Mouse (Mus musculus): ENCODE measurements around the gene Rab5c.

The Rab5c gene

GRCm38 (mm10) chr11:100738066-100738604 lies at the start of gene Rab5c:
TSS of gene Rab5c (minus strand) at chr11:100738215.
- peak; percentile 98 for DNase-seq

- DNase-seq: no peak
Observed at GRCm38 (mm10) chr11:100785774-100786173, 47.8 kb upstream of the Rab5c start.

- peak; percentile 31 for DNase-seq
Observed at GRCm38 (mm10) chr11:100784286-100784685, 46.3 kb upstream of the Rab5c start.

GRCm38 (mm10) chr11:100782568-100782967 lies 44.6 kb upstream of the Rab5c start:
- DNase-seq: no peak

GRCm38 (mm10) chr11:100781763-100782475 lies 43.9 kb upstream of the Rab5c start:
- DNase-seq: no peak

GRCm38 (mm10) chr11:100780247-100780646 lies 42.2 kb upstream of the Rab5c start:
- DNase-seq: no peak

GRCm38 (mm10) chr11:100778069-100778468 lies 40.1 kb upstream of the Rab5c start:
- DNase-seq: no peak

GRCm38 (mm10) chr11:100775921-100776320 lies 37.9 kb upstream of the Rab5c start:
- no peak for DNase-seq

- no peak for DNase-seq
Observed at GRCm38 (mm10) chr11:100774261-100774660, 36.2 kb upstream of the Rab5c start.

- DNase-seq: peak; percentile 60
Observed at GRCm38 (mm10) chr11:100770646-100771408, 32.8 kb upstream of the Rab5c start, which contains the start of gene Ghdc. TSS of gene Ghdc (minus strand) at chr11:100770957.

- DNase-seq: no peak
Observed at GRCm38 (mm10) chr11:100769980-100770379, 32.0 kb upstream of the Rab5c start.

- no peak for DNase-seq
Observed at GRCm38 (mm10) chr11:100767871-100768270, 29.9 kb upstream of the Rab5c start.

GRCm38 (mm10) chr11:100766726-100767125 lies 28.7 kb upstream of the Rab5c start:
- DNase-seq: no peak

- DNase-seq: no peak
Observed at GRCm38 (mm10) chr11:100762831-100763230, 24.8 kb upstream of the Rab5c start, which contains the start of gene Hcrt. TSS of gene Hcrt (minus strand) at chr11:100762931.

GRCm38 (mm10) chr11:100761547-100762045 lies 23.6 kb upstream of the Rab5c start:
- DNase-seq: peak; percentile 91

- DNase-seq: no peak
Observed at GRCm38 (mm10) chr11:100759611-100760233, 21.7 kb upstream of the Rab5c start, which contains the start of gene Kcnh4. TSS of gene Kcnh4 (minus strand) at chr11:100759942.

- DNase-seq: no peak
Observed at GRCm38 (mm10) chr11:100758707-100759610, 20.9 kb upstream of the Rab5c start.

- no peak for DNase-seq
Observed at GRCm38 (mm10) chr11:100757566-100757965, 19.6 kb upstream of the Rab5c start.

- DNase-seq: no peak
Observed at GRCm38 (mm10) chr11:100756476-100756875, 18.5 kb upstream of the Rab5c start.

- no peak for DNase-seq
Observed at GRCm38 (mm10) chr11:100754693-100755057, 16.7 kb upstream of the Rab5c start.

- no peak for DNase-seq
Observed at GRCm38 (mm10) chr11:100754021-100754692, 16.1 kb upstream of the Rab5c start.
